Mouse (Mus musculus) C2C12 (cell line): ENCODE results near the gene Rbm20.

ENCODE experiments used
- CEBPB ChIP-seq: IDR thresholded peaks from one replicate; pipeline ENCODE4 v1.6.1; 2011; ENCODE audit warnings: low read depth, mild to moderate bottlenecking, control low read depth, moderate library complexity
- CTCF ChIP-seq: IDR thresholded peaks from one replicate; pipeline ENCODE4 v1.5.1; 2011; ENCODE audit not compliant: control insufficient read depth, insufficient read depth, insufficient read length
- MAX ChIP-seq: IDR thresholded peaks from one replicate; pipeline ENCODE4 v1.6.1; 2011; ENCODE audit warnings: mild to moderate bottlenecking, control low read depth
- MYOG ChIP-seq: IDR thresholded peaks from one replicate; pipeline ENCODE4 v1.6.1; 2011; ENCODE audit not compliant: control insufficient read depth, insufficient read length; ENCODE audit errors: extremely low read depth
- USF1 ChIP-seq: IDR thresholded peaks from one replicate; pipeline ENCODE4 v1.6.1; 2011; ENCODE audit warnings: low read depth, mild to moderate bottlenecking, control low read depth, moderate library complexity

DNA sequence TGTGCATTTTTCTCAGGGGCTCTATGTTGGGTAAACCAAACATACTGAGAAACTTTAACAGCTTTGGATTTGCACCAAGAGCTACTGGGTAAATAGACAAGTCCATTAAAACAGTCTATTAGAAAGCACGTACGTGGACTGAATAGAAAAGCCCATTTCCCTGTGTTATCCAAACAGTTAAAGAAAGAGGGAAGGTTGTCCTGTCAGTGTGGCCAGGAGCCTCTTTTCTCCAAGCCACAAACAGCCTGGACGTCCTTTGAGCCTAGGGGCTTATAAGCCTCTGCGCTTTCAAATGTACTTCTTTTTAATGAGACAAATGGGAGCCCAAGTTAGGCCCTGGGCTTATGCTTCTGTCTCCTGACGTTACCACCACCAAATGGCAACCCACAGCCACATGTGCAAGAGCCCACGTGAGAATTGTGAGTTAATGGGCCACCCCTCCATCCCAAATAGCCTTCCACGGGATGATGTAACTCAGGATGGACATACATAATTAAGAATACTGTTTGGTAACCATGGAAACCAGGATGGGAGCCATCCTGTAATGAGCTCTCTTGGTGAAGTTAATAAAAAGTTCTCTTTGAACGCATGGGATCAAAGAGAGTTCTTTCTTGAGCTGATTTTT is 156.8 kb downstream of the Rbm20 start:
- TF ChIP-seq CTCF (no peak), MAX (no peak), MYOG (no peak), USF1 (no peak), CEBPB (no peak)
